Mouse (Mus musculus) midbrain, embryonic 12.5 days (tissue): ENCODE results near the gene Acss2. TPM values are rescaled to one million over a fixed set of nuclear protein-coding genes. Genes with fewer than 3 reads are reported as not detected.

Source experiments
- ATAC-seq: fragments of 200-750 bp; cut with Nextera tagmentation; 2 replicates; pipeline ENCODE4 v1.8.0; 2017; ENCODE audit warnings: low read depth, moderate TSS enrichment, moderate library complexity; ENCODE audit not compliant: low FRiP score
- H3K27ac ChIP-seq: fragments of 300-500 bp; sonication (generic); replicated peaks from 2 replicates; pipeline ENCODE4 v1.5.1; 2016; ENCODE audit warnings: mild to moderate bottlenecking
- H3K27me3 ChIP-seq: fragments of 300-500 bp; sonication (generic); 2 replicates; pipeline ENCODE4 v1.6.1; 2016; ENCODE audit warnings: mild to moderate bottlenecking
- H3K36me3 ChIP-seq: fragments of 300-500 bp; sonication (generic); 2 replicates; pipeline ENCODE4 v1.6.1; 2016
- H3K4me1 ChIP-seq: fragments of 300-500 bp; sonication (generic); 2 replicates; pipeline ENCODE4 v1.6.1; 2016
- H3K4me2 ChIP-seq: fragments of 300-500 bp; sonication (generic); replicated peaks from 2 replicates; pipeline ENCODE4 v1.6.1; 2016; ENCODE audit warnings: mild to moderate bottlenecking, moderate library complexity
- H3K4me3 ChIP-seq: fragments of 300-500 bp; sonication (generic); 2 replicates; pipeline ENCODE4 v1.5.1; 2016; ENCODE audit warnings: mild to moderate bottlenecking
- H3K9ac ChIP-seq: fragments of 300-500 bp; sonication (generic); replicated peaks from 2 replicates; pipeline ENCODE4 v1.6.1; 2016; ENCODE audit warnings: mild to moderate bottlenecking, moderate library complexity
- H3K9me3 ChIP-seq: fragments of 300-500 bp; sonication (generic); 2 replicates; pipeline ENCODE4 v1.6.1; 2016; ENCODE audit warnings: mild to moderate bottlenecking
- WGBS: fragments of 180-500 bp; shearing (Covaris S2); methylation state at CpG from one replicate; pipeline ENCODE4 v1.1.7; 2016; 5-methylcytosine and 5-hydroxymethylcytosine counted together
- polyA plus RNA-seq: library from polyadenylated mRNA; unstranded; fragments of >200 nt; fragmentation: Nextera tagmentation; extraction: Ambion mirVana; gene quantifications from 2 replicates; pipeline ENCODE4 v1.2.1, GENCODE M21; 2016

Acss2 gene
- polyA plus RNA-seq: 25.9 and 27.3 TPM in 2 replicates

- Histone ChIP-seq H3K4me1 (peaks cover 37% of the 10 kb centered on the region), H3K27ac (peak within 1 kb of the TSS; percentile 73), H3K27me3 (0 out of 2 replicates have a peak, but pooled peaks cover 8% of the 10 kb centered on the region), H3K4me2 (peak within 1 kb of the TSS; percentile 79), H3K4me3 (peak within 1 kb of the TSS; percentile 64), H3K9me3 (no peaks in the 10 kb centered on the region), H3K9ac (peak within 1 kb of the TSS; percentile 67), H3K36me3 (no peaks in the 10 kb centered on the region)
- ATAC-seq: peak; percentile 99
- 5% methylated on average over 69 of the region's 70 CpGs for WGBS
These were observed at the start of gene Acss2, which contains the start of gene Ggt7 for GRCm38 (mm10) chr2:155517455-155518423. Gene Acss2, plus strand, starts transcription at chr2:155517948. Gene Ggt7, minus strand, starts transcription at chr2:155518237.

- ATAC-seq: peak; percentile 73
- Histone ChIP-seq H3K4me3 (peak overlapping the region; percentile 96), H3K36me3 (no peaks in the 10 kb centered on the region), H3K9me3 (no peaks in the 10 kb centered on the region), H3K27ac (peak overlapping the region; percentile 91), H3K4me1 (peaks cover 29% of the 10 kb centered on the region), H3K4me2 (peak overlapping the region; percentile 82), H3K27me3 (no peaks in the 10 kb centered on the region), H3K9ac (peak overlapping the region; percentile 96)
- 2% methylated on average over 31 of the region's 71 CpGs for WGBS
These were observed 44.8 kb upstream of the Acss2 start for GRCm38 (mm10) chr2:155472671-155473569.

GRCm38 (mm10) chr2:155473570-155474088 lies 44.1 kb upstream of the Acss2 start, which contains the start of gene Ncoa6:
Gene Ncoa6, minus strand, starts transcription at chr2:155473894.
- Histone ChIP-seq H3K9me3 (no peaks in the 10 kb centered on the region), H3K4me1 (peaks cover 29% of the 10 kb centered on the region), H3K36me3 (no peaks in the 10 kb centered on the region), H3K27me3 (no peaks in the 10 kb centered on the region), H3K27ac (peak within 1 kb of the TSS; percentile 91), H3K9ac (peak within 1 kb of the TSS; percentile 96), H3K4me3 (peak within 1 kb of the TSS; percentile 96), H3K4me2 (peak within 1 kb of the TSS; percentile 82)
- WGBS: 1% methylated on average over 40 of the region's 72 CpGs
- ATAC-seq: peak; percentile 87

- no peaks in the 10 kb centered on the region for H3K4me1 ChIP-seq
- H3K27ac ChIP-seq: no peak overlapping the region
- ATAC-seq: no peak
- H3K4me2 ChIP-seq: no peak overlapping the region
- WGBS: 41% methylated on average over 3 of the region's 3 CpGs
- H3K9me3 ChIP-seq: no peaks in the 10 kb centered on the region
- no peaks in the 10 kb centered on the region for H3K36me3 ChIP-seq
- no peaks in the 10 kb centered on the region for H3K27me3 ChIP-seq
- H3K9ac ChIP-seq: no peak overlapping the region
- H3K4me3 ChIP-seq: no peak overlapping the region
These were observed 35.7 kb upstream of the Acss2 start for GRCm38 (mm10) chr2:155482021-155482420.

GRCm38 (mm10) chr2:155490998-155491397 lies 26.8 kb upstream of the Acss2 start:
- ATAC-seq: no peak
- Histone ChIP-seq H3K36me3 (peaks cover 45% of the 10 kb centered on the region; the same call in 1 of the 2 replicates), H3K9ac (no peak overlapping the region), H3K4me3 (no peak overlapping the region), H3K9me3 (no peaks in the 10 kb centered on the region), H3K4me2 (no peak overlapping the region), H3K27me3 (no peaks in the 10 kb centered on the region), H3K4me1 (no peaks in the 10 kb centered on the region), H3K27ac (no peak overlapping the region)
- WGBS: 87% methylated on average over 6 of the region's 6 CpGs

- peaks cover 57% of the 10 kb centered on the region for H3K36me3 ChIP-seq
- no peak overlapping the region for H3K9ac ChIP-seq
- H3K9me3 ChIP-seq: no peaks in the 10 kb centered on the region
- peaks cover 8% of the 10 kb centered on the region for H3K4me1 ChIP-seq
- H3K27ac ChIP-seq: no peak overlapping the region
- H3K27me3 ChIP-seq: no peaks in the 10 kb centered on the region
- H3K4me3 ChIP-seq: no peak overlapping the region
- ATAC-seq: no peak
- WGBS: 86% methylated on average over 7 of the region's 7 CpGs
- no peak overlapping the region for H3K4me2 ChIP-seq
These were observed 15.2 kb upstream of the Acss2 start for GRCm38 (mm10) chr2:155502596-155502995.

GRCm38 (mm10) chr2:155504440-155505355 lies 13.1 kb upstream of the Acss2 start:
- 59% methylated on average over 13 of the region's 13 CpGs for WGBS
- Histone ChIP-seq H3K27me3 (no peaks in the 10 kb centered on the region), H3K4me2 (no peak overlapping the region), H3K4me3 (no peak overlapping the region), H3K27ac (no peak overlapping the region; the same call in 1 of the 2 replicates), H3K4me1 (peaks cover 8% of the 10 kb centered on the region), H3K36me3 (peaks cover 45% of the 10 kb centered on the region), H3K9ac (no peak overlapping the region), H3K9me3 (no peaks in the 10 kb centered on the region)
- no peak for ATAC-seq

GRCm38 (mm10) chr2:155505811-155506210 lies 11.9 kb upstream of the Acss2 start:
- Histone ChIP-seq H3K4me2 (no peak overlapping the region), H3K9me3 (no peaks in the 10 kb centered on the region), H3K36me3 (peaks cover 34% of the 10 kb centered on the region), H3K4me3 (no peak overlapping the region), H3K27me3 (no peaks in the 10 kb centered on the region), H3K4me1 (peaks cover 8% of the 10 kb centered on the region), H3K9ac (no peak overlapping the region), H3K27ac (no peak overlapping the region)
- ATAC-seq: no peak
- 91% methylated on average over 9 of the region's 9 CpGs for WGBS

- H3K9ac ChIP-seq: no peak overlapping the region
- ATAC-seq: no peak
- WGBS: 70% methylated on average over 10 of the region's 10 CpGs
These were observed 9.9 kb upstream of the Acss2 start for GRCm38 (mm10) chr2:155507721-155508470.

GRCm38 (mm10) chr2:155512479-155512878 lies 5.3 kb upstream of the Acss2 start:
- H3K27ac ChIP-seq: no peak overlapping the region
- 64% methylated on average over 4 of the region's 4 CpGs for WGBS

More at GRCm38 (mm10) chr2:155507721-155508470, 9.9 kb upstream of the Acss2 start:
- no peak overlapping the region for H3K4me3 ChIP-seq
- no peaks in the 10 kb centered on the region for H3K27me3 ChIP-seq
- peaks cover 22% of the 10 kb centered on the region for H3K36me3 ChIP-seq
- H3K27ac ChIP-seq: no peak overlapping the region
- peaks cover 10% of the 10 kb centered on the region for H3K4me1 ChIP-seq
- no peak overlapping the region for H3K4me2 ChIP-seq
- no peaks in the 10 kb centered on the region for H3K9me3 ChIP-seq

More at GRCm38 (mm10) chr2:155512479-155512878, 5.3 kb upstream of the Acss2 start:
- Histone ChIP-seq H3K9me3 (no peaks in the 10 kb centered on the region), H3K4me2 (no peak overlapping the region; the same call in 1 of the 2 replicates), H3K27me3 (0 out of 2 replicates have a peak, but pooled peaks cover 8% of the 10 kb centered on the region), H3K4me3 (no peak overlapping the region), H3K36me3 (no peaks in the 10 kb centered on the region), H3K9ac (no peak overlapping the region), H3K4me1 (peaks cover 29% of the 10 kb centered on the region)
- no peak for ATAC-seq
